Mouse (Mus musculus): Measurements from ENCODE around the gene Mast4. TPM values are rescaled to one million over a fixed set of nuclear protein-coding genes. Genes with fewer than 3 reads are reported as not detected.
"Not testable (repeated sequence)": the region's sequence is repeated elsewhere in the genome, so short reads cannot be mapped to it uniquely, and the experiment has no call there.

The Mast4 gene
- 10 to 100 TPM; 19.8 to 27.6 (median 25.3) TPM for total RNA-seq (2022)

DNA sequence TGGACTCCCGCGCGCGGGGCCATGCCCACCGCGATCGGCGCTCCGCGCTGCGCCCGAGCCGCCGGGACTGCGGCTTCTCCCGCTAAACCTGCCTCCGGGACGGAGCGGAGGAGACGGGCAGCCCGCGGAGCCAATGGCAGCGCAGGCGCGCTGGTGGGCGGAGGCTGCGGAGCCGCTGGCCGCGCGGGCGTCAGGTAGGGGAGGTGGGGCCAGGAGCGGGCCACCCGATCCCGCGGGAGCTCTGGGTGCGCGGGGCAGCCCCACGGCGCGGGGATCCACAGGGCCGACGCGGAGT is at the start of gene Mast4:
Gene Mast4 (minus strand): TSS at position 106 of the 295 bp plus-strand sequence.
- DNase-seq (ENCODE audit: low spot score): peak; percentile 78

DNA sequence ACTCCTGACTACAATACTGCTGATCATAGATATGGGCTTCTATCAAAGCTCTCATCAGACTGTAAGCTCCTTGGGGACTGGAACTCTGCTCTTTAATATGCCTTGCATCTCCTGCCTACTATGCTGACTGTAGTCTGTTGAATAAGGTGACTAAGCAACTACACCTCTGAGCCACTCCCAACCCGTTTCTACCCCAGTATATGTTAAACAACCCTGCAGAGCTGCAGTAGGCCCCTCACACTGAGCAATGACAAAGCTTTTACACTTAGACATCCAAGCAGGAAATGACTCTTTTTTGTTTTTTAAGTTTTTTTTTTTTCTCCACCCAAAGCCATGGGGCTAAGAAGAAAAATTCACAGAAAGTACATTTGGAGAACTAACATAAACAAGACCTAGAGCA is 40.2 kb upstream of the Mast4 start:
- DNase-seq (ENCODE audit: low spot score): no peak

DNA sequence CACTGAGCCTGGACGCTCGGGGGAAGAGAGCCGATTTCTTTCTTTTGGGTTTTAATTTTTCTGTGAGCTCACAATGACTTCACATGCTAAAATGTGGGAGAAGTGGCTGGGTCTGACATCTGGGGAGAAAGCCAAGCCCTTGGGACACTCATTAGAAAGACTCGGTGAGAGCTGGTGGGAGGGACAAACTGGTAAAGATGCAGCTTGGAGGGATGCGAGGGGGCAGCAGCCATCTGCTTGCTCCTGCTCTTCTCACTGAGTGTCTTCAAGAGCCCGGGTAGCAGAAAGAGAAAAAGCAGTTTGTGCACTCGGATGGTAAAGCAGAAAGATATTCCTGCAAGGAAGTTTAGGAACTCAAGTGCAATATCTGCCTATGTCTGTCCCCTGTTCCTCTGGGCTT is 34.9 kb upstream of the Mast4 start:
- DNase-seq (ENCODE audit: low spot score): no peak

DNA sequence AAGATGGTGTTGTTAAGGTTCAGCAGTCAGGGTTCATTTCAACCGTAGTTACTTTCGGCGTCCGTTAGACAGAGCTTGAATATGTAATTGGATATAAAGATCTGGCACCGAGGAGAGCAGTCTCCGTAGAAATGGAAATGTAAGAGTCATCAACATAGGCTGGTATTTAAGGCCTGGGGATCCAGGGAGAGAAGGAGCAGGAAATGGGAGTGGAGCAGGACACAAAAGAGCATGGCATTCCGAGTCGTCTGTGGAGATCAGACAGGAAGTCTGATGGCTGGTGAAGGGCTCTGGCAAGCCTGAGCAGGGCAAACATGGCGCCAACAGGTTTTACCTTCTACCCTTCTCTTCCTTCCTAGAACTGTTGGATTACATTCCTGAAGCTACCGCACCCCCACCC is 28.9 kb upstream of the Mast4 start:
- no peak for DNase-seq (ENCODE audit: low spot score)

DNA sequence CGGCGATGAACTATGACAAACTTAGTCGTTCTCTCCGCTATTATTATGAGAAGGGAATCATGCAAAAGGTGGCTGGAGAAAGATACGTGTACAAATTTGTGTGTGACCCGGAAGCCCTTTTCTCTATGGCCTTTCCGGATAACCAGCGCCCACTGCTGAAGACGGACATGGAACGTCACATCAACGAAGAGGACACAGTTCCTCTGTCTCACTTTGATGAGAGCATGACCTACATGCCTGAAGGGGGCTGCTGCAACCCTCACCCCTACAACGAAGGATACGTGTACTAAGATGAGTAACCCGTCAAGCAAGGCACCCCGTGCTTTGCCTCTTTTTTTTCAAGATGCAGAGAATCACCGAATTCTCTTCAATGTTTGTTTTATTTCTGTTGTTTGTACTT is 23.1 kb upstream of the Mast4 start:
- DNase-seq (ENCODE audit: low spot score): not testable (repeated sequence)

DNA sequence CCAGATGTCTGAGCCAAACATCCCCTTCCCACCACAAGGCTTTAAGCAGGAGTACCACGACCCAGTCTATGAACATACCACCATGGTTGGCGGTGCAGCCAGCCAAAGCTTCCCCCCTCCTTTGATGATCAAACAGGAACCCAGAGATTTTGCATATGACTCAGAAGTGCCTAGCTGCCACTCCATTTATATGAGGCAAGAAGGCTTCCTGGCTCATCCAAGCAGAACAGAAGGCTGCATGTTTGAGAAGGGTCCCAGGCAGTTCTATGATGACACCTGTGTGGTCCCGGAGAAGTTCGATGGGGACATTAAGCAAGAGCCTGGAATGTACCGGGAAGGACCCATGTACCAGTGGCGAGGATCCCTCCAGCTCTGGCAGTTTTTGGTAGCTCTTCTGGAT is 22.6 kb upstream of the Mast4 start:
- not testable (repeated sequence) for DNase-seq (ENCODE audit: low spot score)

DNA sequence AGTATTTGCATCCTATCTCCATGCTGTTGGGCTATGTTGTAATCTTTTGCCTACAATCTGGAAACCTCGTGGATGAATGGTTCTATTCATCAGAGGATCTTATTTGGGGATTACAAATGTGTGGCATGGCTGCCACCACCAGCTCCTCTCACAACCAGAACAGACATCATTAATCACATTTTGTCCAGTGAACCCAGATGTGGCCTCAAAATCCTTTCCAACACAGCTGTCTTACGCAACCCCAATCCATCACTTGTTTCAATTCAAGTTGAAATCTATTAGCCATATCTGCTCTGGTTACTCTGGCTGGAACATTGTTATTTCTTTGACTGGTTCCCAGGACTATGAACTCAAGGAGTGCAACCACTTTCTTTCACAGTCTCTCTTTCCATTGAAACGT is 20.4 kb upstream of the Mast4 start:
- peak; percentile 62 for DNase-seq (ENCODE audit: low spot score)

DNA sequence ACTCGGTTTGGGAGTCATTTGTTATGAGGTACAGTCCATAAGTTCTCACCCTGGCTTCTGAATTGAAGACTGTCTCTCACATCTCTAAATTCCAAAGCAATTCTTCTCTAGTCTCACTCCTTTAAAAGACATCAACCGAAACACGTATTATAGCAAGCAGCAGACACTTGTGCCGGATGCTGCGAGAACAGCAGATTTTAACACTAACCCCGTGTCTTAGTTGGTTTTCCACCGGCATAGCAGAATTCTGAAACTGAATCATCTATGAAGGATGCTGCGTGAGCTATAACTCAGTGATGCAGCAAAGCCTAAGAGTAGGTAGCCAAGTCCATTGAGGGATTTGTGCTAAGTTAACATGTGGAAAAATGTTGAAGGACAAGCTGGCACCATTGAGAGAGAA is 10.5 kb upstream of the Mast4 start:
- DNase-seq (ENCODE audit: low spot score): no peak

DNA sequence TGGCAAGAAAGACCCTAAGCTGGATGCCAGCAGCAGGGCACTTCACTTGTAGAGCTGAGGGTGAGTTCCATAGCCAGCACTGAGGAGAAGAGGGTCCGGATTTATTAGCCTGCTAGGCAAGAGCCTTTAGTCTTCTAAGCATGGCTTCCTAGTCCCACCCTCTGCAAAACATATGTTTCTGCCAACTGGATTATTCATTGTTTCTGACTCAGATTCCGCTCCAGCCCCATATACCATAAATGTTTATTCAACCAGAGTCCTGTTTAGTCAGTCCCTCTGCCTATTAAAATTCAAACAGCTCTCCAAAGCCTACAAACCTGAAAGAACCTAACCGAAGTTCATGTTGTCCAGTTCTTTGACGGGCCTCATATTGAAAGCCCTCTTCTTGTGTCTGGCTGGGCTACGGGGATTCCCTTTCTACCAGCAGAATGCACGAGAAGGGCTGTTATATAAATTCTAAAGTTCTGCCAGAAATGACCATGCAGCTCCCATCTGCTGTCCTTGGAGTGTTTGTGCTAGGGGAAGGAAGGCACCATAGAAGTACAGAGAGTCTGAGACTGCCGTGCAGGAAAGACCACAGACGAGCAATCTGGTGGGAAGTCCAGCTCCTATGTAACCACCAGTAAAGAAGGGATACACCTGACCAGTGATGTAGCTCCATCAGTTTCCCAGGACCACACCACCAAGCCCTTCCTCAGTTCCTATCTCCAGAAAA is 9.9 kb upstream of the Mast4 start:
- DNase-seq (ENCODE audit: low spot score): no peak

DNA sequence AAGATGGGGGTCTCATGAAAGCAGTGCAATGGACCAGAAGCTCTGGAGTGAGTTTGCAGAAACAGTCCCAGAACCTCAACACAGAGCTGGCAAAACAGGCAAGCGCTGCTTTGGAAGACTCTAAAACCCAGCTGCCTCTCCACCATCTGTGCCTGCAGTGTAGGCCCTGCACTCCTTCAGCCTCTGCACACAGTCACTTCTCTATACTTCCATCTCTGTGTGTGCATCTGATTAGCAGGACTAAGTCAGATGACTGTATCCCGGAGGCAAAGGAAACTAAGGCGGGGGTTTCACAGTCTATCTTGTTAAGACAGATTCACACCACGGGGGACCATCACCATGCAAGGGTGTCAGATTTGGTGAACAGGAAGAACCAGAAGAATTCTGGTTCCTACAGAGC is 6.7 kb upstream of the Mast4 start:
- no peak for DNase-seq (ENCODE audit: low spot score)

DNA sequence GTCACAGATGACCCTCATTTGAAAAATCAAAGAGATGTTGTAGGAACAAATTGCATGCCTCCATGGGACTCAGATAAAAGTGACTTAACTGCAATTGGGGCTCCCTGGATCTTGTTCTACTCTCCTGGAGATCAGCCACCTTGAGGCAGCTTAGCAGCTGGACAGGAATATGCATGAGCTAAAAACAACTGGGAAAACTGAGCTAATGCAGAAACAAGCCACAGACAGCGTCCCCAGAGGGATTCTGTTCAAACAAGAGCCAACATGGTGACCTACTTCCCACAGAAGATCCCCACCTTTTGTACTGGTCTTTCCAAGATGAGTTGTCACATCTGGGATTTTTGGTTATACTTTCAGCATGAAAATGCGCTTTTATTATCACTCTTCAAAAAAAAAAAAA is 4.3 kb upstream of the Mast4 start:
- DNase-seq (ENCODE audit: low spot score): peak; percentile 79

DNA sequence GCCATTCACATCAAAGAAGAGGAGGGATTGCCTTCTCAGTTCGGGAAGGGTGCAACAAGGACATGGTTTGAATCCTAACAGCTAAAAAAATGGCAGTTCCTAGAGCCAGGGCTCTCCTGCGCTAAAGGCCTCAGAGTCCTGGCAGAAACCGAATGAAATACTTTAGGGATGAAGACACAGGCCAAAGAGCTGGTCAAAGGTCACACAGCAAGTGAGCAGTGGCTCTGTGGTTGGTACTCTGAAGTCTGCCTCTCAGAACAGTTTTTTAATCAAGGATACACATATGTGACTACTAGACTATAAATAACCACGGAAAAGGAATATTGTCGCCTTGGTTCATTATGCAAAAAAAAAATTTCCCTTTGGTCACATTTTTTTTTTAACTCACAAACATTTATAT is 1.9 kb upstream of the Mast4 start:
- DNase-seq (ENCODE audit: low spot score): no peak

DNA sequence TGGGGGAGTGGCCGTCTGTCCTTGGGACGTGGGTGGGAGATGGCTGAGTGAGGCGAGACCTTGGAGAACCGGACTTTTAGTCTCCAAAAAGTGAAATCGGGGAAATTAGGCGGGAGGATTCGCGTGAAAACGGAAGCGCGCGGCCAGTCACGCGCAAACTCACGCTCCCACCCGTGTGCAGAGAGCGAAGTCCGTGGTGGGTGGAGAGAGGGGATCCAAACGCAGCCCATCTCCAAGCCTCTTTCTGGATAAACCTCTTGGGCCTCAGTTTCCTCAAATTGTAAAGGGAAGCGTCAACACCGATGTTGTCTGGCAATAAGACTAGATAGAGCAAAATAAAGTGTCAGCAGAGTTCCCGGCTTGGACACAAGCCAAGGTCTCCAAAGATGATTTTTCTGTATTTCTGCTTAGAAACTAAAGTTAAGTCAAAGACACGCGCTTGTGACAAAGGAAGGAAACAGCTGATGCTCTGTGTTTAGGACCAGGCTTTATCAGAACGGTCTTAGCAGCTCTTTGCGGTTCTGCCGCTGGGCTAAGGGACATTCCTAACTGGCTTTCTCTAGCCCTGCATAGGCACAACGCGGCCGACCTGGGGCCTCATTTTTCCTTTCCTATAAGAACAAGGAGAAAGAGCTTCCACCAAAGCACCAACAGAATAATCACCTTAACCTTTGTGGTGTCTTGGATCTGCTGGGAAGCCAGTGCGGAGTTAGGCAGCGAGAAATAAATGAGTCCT is 594 bp upstream of the Mast4 start:
- DNase-seq (ENCODE audit: low spot score): no peak

DNA sequence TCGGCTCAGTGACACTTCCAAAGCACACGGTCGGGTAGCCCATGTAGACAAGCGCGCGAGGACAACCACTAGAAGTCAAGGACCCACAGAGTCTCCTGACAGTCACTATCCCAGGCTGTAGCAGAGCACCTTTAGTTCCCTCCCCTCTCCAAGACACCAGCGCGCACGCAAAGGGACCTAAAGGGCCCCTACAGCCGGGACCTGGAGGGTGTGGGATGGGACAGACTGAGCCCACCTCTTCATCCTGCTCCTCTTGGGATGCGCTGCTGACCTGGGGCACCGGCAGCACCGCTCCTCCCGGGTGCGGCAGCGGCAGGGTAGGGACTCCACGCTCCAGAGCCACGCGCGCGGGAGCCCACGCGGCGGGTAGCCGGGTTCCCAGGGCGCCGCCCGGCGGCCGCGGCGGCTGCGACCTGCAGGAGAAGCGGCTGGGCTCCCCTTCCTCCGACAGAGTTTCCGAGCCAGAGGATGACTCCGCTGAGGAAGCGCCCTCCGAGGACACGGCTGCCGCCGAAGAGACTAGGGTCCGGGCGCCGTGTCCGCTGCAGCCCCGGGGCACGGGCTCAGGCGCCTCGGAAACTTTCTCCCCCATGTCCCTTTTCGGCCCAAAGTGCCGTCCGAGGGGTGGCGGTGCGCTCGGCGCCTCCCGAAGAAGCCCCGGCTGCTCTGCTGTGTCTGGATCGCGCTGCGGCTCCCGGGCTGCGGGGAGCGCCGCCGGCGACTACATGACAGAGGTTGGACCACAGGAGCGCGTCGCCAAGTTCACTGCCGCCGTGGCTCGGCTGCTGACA is 501 bp downstream of the Mast4 start:
- DNase-seq (ENCODE audit: low spot score): peak; percentile 23

DNA sequence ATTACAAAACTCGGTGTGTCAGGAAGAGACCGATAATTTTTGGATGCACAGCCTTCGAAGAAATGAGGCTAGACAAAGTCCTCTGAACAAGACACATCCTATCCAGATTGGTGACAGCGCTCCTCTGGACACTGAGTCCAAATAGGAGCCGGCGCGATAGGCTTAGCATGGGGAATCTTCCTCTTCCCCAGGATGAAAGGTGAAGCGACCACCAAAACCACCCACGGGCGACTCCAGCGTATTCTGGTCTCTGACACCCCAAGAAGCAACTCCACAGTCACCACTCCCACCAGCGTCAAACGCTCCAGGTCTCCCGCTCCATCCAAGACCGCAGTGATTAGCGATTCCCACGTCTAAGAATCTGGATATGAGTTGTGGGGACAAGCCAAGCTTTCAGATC is 1.1 kb downstream of the Mast4 start:
- no peak for DNase-seq (ENCODE audit: low spot score)

DNA sequence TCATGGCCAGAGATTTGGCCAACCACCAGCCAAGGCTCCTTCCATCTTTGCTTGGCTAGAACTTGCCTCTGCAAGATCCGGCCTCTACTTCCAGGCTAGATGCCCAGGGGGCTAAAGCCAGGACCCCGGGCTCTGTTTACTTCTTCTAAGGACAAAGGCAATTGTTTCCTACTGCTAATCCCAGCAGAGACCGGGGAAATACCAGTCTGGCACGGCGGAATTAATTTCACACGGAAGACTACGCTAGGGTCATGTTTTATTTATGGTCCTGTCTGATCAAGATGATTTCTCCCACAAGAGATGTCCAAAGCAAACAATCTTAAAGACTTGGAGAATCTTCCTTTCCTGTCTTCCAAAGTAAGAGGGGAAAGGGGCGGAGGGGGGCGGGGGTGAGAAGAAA is 1.6 kb downstream of the Mast4 start:
- no peak for DNase-seq (ENCODE audit: low spot score)

DNA sequence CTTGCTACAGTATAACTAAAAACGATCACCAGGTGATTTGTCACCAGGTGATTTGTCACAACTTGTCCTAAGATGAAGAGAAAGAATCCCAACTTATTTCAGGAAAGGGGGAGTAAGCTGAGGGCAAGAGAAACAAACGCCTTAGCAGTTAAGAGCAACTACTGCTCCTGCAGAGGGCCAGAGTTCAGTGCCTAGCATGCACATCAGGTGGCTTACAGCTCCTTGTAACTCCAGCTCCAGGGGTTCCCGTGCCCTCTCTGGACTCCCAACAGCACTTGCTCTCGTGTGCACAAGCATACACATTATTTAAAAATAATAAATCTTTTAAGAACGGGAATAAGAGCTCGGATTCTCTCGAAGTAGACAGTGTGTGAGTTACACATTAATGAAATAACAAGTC is 3.2 kb downstream of the Mast4 start:
- no peak for DNase-seq (ENCODE audit: low spot score)

DNA sequence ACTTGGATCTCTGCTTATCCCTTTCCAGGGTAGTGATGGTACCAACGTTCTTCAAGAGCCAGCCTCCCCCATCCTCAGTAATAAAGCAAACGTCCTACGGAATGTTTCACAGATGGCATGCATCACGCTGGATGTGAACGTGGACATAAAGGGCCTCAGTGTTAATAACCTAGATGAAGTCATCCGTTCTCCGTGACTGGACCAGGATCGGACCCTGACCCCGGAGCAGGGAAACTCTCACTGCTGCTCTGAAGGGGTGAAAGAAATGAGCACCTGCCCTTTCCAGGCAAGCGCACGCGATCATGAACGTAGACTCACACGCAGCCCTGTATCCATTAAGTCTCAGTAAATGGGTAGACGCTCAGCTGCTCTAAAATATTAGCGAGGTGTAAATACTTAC is 6.0 kb downstream of the Mast4 start:
- DNase-seq (ENCODE audit: low spot score): no peak

DNA sequence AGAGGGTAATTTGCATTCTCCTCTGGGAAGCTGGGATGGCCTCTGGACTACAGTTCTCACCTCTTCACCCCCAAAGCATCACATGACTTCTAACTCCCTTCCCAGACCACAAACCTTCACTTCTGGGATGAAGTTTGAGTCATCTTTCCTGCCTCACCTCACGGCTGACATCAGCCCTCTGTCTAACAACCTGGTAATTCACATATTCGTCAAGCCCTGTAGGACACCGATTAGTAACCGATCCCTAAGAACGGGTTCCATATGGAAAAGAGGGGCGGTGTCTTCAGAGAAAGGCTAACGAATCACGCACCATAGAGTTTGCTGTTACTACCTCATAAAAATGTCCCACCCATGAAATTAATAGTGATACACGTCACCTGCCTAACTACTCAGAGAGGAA is 6.5 kb downstream of the Mast4 start:
- DNase-seq (ENCODE audit: low spot score): no peak

DNA sequence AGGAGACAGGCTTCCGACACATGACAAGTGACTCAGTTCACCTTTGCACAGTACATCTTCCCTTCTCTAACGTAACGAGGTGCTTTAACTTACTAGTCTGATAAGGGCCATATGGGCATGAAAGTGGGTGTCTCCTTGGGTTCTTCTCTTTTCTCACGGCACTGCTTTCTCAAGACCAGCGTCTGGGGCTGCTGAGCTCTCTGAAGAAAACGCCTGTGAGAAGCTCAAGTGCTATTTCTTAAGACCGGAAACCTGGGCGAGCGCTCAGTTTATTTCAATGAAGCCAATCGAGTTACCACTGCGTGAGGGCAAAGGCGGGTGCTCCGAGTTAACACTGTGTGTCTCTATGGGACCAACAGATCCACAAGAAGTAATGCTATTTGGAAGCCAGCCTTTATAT is 8.1 kb downstream of the Mast4 start:
- no peak for DNase-seq (ENCODE audit: low spot score)

DNA sequence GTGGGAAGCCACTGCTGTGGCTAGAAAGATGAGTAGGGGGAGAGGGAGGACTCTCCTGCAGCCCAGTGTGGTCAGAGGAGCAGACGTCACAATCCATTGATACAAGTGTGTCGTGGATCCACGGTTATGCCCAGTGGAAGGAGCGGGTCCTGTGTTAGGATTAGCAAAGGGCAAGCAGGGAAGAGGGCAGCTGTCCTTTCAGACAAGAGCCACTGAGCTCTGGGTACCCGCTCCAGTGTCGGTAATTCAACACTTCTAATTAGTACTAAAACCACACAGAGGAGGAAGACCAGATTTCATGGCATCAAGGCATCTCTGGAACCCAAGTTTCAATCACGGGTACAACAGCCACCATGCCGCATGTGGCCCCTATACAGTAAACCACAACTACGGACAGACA is 14.4 kb downstream of the Mast4 start:
- DNase-seq (ENCODE audit: low spot score): no peak

DNA sequence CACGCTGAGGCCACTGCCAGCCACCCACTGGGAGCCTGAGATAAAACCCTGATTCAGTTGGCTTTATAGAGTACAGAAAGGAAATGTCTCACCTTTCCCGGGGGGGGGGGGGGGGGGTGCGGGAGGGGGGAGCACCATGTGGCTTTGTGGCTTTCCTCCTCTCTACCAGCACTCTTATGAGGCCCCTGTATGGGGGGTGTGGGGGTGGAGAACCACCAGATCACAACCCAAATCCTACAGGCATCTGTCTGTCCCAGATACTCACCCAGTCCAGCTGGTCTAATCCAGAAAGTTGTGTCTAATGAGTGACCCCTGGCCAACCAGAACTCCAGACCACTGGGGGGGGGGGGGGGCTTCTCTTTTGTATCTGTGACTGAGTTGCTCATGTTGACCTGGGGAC is 15.0 kb downstream of the Mast4 start:
- DNase-seq (ENCODE audit: low spot score): no peak

DNA sequence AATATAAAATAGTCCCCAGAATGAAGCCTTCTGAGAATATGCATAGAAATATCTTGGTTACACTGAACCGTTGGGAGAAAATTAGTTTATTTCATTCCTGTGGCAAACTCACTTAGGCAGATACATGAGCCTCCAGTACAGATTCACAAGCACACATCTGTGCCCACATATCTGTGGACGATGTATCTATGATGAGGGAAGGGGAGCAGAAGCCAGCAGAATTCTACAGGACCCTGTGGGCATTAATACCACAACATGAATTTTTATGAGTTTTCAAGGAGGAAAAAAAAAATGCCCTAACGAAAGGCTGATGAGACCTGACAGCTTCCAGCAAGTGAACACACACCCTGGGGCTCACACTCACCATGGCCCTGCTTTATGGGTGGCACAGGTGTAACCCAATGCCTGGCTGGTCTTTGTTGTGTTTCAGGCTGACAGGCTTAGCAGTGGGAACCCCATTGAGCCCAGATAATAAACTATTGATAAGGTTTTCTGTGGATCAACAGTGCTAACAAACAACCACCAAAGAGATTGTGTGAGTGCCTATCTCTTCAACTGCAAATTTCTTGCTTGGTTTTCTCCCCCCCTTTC is 17.4 kb downstream of the Mast4 start:
- DNase-seq (ENCODE audit: low spot score): no peak

Measured in heart, adult 8-10 months (tissue).